Mouse (Mus musculus) intestine, postnatal 0 days (tissue): ENCODE measurements around the gene Gtf2h1. TPM values are rescaled to one million over a fixed set of nuclear protein-coding genes. Genes with fewer than 3 reads are reported as not detected.

Source experiments
- ATAC-seq: fragments of 200-750 bp; cut with Nextera tagmentation; 2 replicates; pipeline ENCODE4 v1.8.0; 2017; ENCODE audit warnings: mild to moderate bottlenecking, moderate TSS enrichment, moderate library complexity
- H3K27ac ChIP-seq: fragments of 300-500 bp; sonication (generic); 2 replicates; pipeline ENCODE4 v1.5.1; 2014; ENCODE audit warnings: mild to moderate bottlenecking, low read depth, low read length, moderate library complexity
- H3K27me3 ChIP-seq: fragments of 300-500 bp; sonication (generic); replicated peaks from 2 replicates; pipeline ENCODE4 v1.6.1; 2014; ENCODE audit warnings: low read length, mixed read lengths; ENCODE audit not compliant: control insufficient read depth, insufficient read depth
- H3K36me3 ChIP-seq: fragments of 300-500 bp; sonication (generic); 2 replicates; pipeline ENCODE4 v1.6.1; 2014; ENCODE audit warnings: mild to moderate bottlenecking, moderate library complexity; ENCODE audit not compliant: control insufficient read depth, insufficient read depth
- H3K4me1 ChIP-seq: fragments of 300-500 bp; sonication (generic); replicated peaks from 2 replicates; pipeline ENCODE4 v1.6.1; 2014; ENCODE audit warnings: antibody characterized with exemption, low read length, mixed read lengths; ENCODE audit not compliant: control insufficient read depth, insufficient read depth
- H3K4me2 ChIP-seq: fragments of 300-500 bp; sonication (generic); replicated peaks from 2 replicates; pipeline ENCODE4 v1.6.1; 2014; ENCODE audit warnings: low read depth, mild to moderate bottlenecking, moderate library complexity
- H3K4me3 ChIP-seq: fragments of 300-500 bp; sonication (generic); 2 replicates; pipeline ENCODE4 v1.5.1; 2014; ENCODE audit warnings: low read depth, low read length
- H3K9ac ChIP-seq: fragments of 300-500 bp; sonication (generic); 2 replicates; pipeline ENCODE4 v1.6.1; 2014; ENCODE audit warnings: mild to moderate bottlenecking, low read depth, low read length
- H3K9me3 ChIP-seq: fragments of 300-500 bp; sonication (generic); 2 replicates; pipeline ENCODE4 v1.6.1; 2016; ENCODE audit warnings: mixed run types; ENCODE audit not compliant: control insufficient read depth
- CTCF ChIP-seq: sonication (generic); IDR thresholded peaks from 2 replicates; pipeline ENCODE4 v1.5.1; 2016; ENCODE audit warnings: low read depth, mild to moderate bottlenecking, control low read depth, antibody characterized with exemption, moderate library complexity
- WGBS: fragments of 180-500 bp; shearing (Covaris S2); extraction: QIAGEN DNeasy Blood & Tissue Kit; methylation state at CpG from one replicate; pipeline ENCODE4 v1.1.7; 2014; 5-methylcytosine and 5-hydroxymethylcytosine counted together
- polyA plus RNA-seq: library from polyadenylated mRNA; unstranded; fragments of >200 nt; fragmentation: Nextera tagmentation; extraction: Ambion mirVana; gene quantifications from 2 replicates; pipeline ENCODE4 v1.2.1, GENCODE M21; 2015

Gene Gtf2h1
- polyA plus RNA-seq, 1 experiment from 2014 or later: 51.3 TPM

GRCm38 (mm10) chr7:46834994-46835610 is 39.2 kb downstream of the Gtf2h1 start:
- H3K4me2 ChIP-seq: no peak overlapping the region
- no peaks in the 10 kb centered on the region for H3K27me3 ChIP-seq
- no peak overlapping the region for H3K9ac ChIP-seq
- H3K9me3 ChIP-seq: no peaks in the 10 kb centered on the region
- H3K4me1 ChIP-seq: peaks cover 14% of the 10 kb centered on the region; the same call in 1 of the 2 replicates
- WGBS: 63% methylated on average over 14 of the region's 14 CpGs
- no peak for TF ChIP-seq CTCF
- H3K27ac ChIP-seq: peak overlapping the region; percentile 46
- no peaks in the 10 kb centered on the region for H3K36me3 ChIP-seq
- ATAC-seq: no peak
- no peak overlapping the region for H3K4me3 ChIP-seq

- H3K4me1 ChIP-seq: peaks cover 12% of the 10 kb centered on the region
- no peak overlapping the region for H3K9ac ChIP-seq
- no peaks in the 10 kb centered on the region for H3K27me3 ChIP-seq
- 76% methylated on average over 5 of the region's 5 CpGs for WGBS
- ATAC-seq: no peak
- no peak overlapping the region for H3K4me2 ChIP-seq
- H3K27ac ChIP-seq: no peak overlapping the region
- H3K36me3 ChIP-seq: no peaks in the 10 kb centered on the region
- H3K4me3 ChIP-seq: no peak overlapping the region
- no peak for TF ChIP-seq CTCF
- H3K9me3 ChIP-seq: no peaks in the 10 kb centered on the region
Measured at GRCm38 (mm10) chr7:46836357-46836756, 40.5 kb downstream of the Gtf2h1 start.

DNA sequence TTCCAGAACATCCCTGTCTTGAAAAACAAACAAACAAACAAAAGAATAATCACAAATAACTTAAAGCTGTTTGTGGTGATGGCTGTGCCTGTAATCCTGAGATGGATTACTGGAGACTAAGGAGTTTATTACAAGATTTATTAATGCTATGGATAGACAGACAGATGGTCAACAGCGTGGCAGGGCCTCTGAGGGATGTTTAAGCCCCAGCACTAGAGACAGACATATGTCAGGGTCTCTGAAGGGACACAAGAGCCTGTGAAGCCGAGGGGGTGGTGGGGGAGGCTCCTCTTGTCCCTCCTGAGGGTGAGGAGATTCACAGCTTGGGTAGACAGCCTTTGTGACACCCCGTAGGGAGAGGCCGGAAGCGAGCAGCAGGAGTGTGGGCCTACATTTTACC is 41.2 kb downstream of the Gtf2h1 start:
- no peaks in the 10 kb centered on the region for H3K36me3 ChIP-seq
- no peak overlapping the region for H3K4me3 ChIP-seq
- no peak overlapping the region for H3K9ac ChIP-seq
- no peaks in the 10 kb centered on the region for H3K9me3 ChIP-seq
- ATAC-seq: no peak
- H3K27ac ChIP-seq: no peak overlapping the region
- no peak for TF ChIP-seq CTCF
- peak overlapping the region; percentile 27; the same call in 1 of the 2 replicates for H3K4me2 ChIP-seq
- H3K4me1 ChIP-seq: peaks cover 12% of the 10 kb centered on the region
- no peaks in the 10 kb centered on the region for H3K27me3 ChIP-seq
- 76% methylated on average over 5 of the region's 5 CpGs for whole genome bisulfite sequencing

DNA sequence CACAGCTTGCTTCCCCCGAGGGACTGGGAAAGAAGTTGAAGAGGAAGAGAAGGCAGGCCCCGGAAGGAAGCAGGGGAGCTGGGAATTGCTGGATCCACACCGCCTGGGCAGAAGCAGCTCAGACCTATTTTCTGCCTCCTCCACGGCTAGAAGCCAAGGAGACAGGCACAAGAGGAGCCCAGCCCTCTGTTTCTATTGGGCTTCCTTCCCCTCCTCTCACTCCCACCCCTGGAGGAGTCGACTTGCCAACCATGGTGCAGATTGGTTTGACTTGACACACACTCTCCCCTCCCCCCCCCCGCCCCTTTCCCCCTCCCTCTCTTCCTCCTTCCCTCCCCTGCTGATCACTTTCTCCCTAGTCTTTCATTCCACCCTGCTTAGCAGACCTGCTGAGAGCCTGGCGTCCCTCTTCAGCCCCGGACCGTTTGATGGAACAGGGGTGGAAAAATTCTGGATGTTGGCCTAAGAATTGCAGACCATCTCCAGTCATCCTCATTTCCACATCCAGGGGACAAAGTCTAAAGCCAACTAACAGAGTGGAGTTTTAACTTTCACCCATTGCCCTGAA is 42.3 kb downstream of the Gtf2h1 start:
- H3K9me3 ChIP-seq: no peaks in the 10 kb centered on the region
- H3K9ac ChIP-seq: peak overlapping the region; percentile 18
- peaks cover 12% of the 10 kb centered on the region for H3K4me1 ChIP-seq
- no peak for ATAC-seq
- no peaks in the 10 kb centered on the region for H3K27me3 ChIP-seq
- 0 out of 2 replicates have a peak overlapping the region, but pooled peaks have one; percentile 3 for H3K4me3 ChIP-seq
- H3K36me3 ChIP-seq: no peaks in the 10 kb centered on the region
- H3K27ac ChIP-seq: peak overlapping the region; percentile 91
- no peak for TF ChIP-seq CTCF
- 8% methylated on average over 9 of the region's 9 CpGs for WGBS
- peak overlapping the region; percentile 51 for H3K4me2 ChIP-seq

- peak overlapping the region; percentile 17; the same call in 1 of the 2 replicates for H3K9ac ChIP-seq
- peaks cover 13% of the 10 kb centered on the region for H3K4me1 ChIP-seq
- no peaks in the 10 kb centered on the region for H3K9me3 ChIP-seq
- H3K4me2 ChIP-seq: peak overlapping the region; percentile 51
- no peak overlapping the region for H3K4me3 ChIP-seq
- no peaks in the 10 kb centered on the region for H3K36me3 ChIP-seq
- ATAC-seq: peak; percentile 72
- 4% methylated on average over 8 of the region's 8 CpGs for WGBS
- H3K27me3 ChIP-seq: no peaks in the 10 kb centered on the region
- H3K27ac ChIP-seq: peak overlapping the region; percentile 91
- TF ChIP-seq CTCF: no peak
Measured at GRCm38 (mm10) chr7:46838891-46839302, 43.0 kb downstream of the Gtf2h1 start.

GRCm38 (mm10) chr7:46839446-46839845 is 43.5 kb downstream of the Gtf2h1 start:
- 18% methylated on average over 7 of the region's 7 CpGs for WGBS
- Histone ChIP-seq H3K4me3 (no peak overlapping the region), H3K27ac (peak overlapping the region; percentile 91), H3K27me3 (no peaks in the 10 kb centered on the region), H3K4me1 (peaks cover 16% of the 10 kb centered on the region), H3K4me2 (peak overlapping the region; percentile 51), H3K9ac (no peak overlapping the region; the same call in 1 of the 2 replicates), H3K9me3 (no peaks in the 10 kb centered on the region), H3K36me3 (no peaks in the 10 kb centered on the region)
- 0 out of 2 replicates have a peak, but pooled peaks have one; percentile 1 for TF ChIP-seq CTCF
- peak; percentile 85 for ATAC-seq
